Mouse (Mus musculus) MEL (cell line): ENCODE results near the gene Hsd17b3.

Source experiments
- CTCF ChIP-seq, 3 experiments: IDR thresholded peaks in 2 of 3; conservative IDR thresholded peaks in 1 of 3; 2 replicates each; pipeline ENCODE4 v1.5.1; 2011 to 2012; ENCODE audit warnings: low read length in 3 of 3, low read depth in 2 of 3, mild to moderate bottlenecking in 2 of 3, improper control_type of control experiment in 1 of 3, inconsistent platforms in 1 of 3, mixed read lengths in 1 of 3, moderate library complexity in 1 of 3; ENCODE audit not compliant: control insufficient read depth in 1 of 3, insufficient read depth in 1 of 3, poor library complexity in 1 of 3, severe bottlenecking in 1 of 3
- E2F4 ChIP-seq: IDR thresholded peaks from 2 replicates; pipeline ENCODE4 v1.6.1; 2011; ENCODE audit warnings: low read depth, low read length, improper control_type of control experiment, borderline replicate concordance
- ELF1 ChIP-seq: IDR thresholded peaks from 2 replicates; pipeline ENCODE4 v1.6.1; 2014; ENCODE audit warnings: low read depth, mild to moderate bottlenecking, inconsistent platforms, low read length, improper control_type of control experiment, moderate library complexity
- EP300 ChIP-seq, 2 experiments: IDR thresholded peaks; 2 replicates each; pipeline ENCODE4 v1.6.1; 2011; ENCODE audit warnings: improper control_type of control experiment in 2 of 2, low read length in 2 of 2, low read depth in 1 of 2, mild to moderate bottlenecking in 1 of 2
- MYC ChIP-seq: IDR thresholded peaks from 2 replicates; pipeline ENCODE4 v1.6.1; 2011; ENCODE audit warnings: low read depth, mild to moderate bottlenecking, low read length, improper control_type of control experiment, moderate library complexity
- NELFE ChIP-seq: IDR thresholded peaks from 2 replicates; pipeline ENCODE4 v1.6.1; 2011; ENCODE audit warnings: low read depth, low read length, improper control_type of control experiment
- NRF1 ChIP-seq: IDR thresholded peaks from 2 replicates; pipeline ENCODE4 v1.6.1; 2014; ENCODE audit warnings: low read depth, mild to moderate bottlenecking, inconsistent platforms, low read length, improper control_type of control experiment, moderate library complexity; ENCODE audit not compliant: poor library complexity, insufficient read depth, severe bottlenecking
- RAD21 ChIP-seq: IDR thresholded peaks from 2 replicates; pipeline ENCODE4 v1.6.1; 2011; ENCODE audit warnings: mild to moderate bottlenecking, low read depth, low read length, improper control_type of control experiment
- USF1 ChIP-seq: IDR thresholded peaks from 2 replicates; pipeline ENCODE4 v1.6.1; 2014; ENCODE audit warnings: low read depth, mild to moderate bottlenecking, inconsistent platforms, low read length, improper control_type of control experiment, moderate library complexity
- ZC3H11A ChIP-seq: IDR thresholded peaks from 2 replicates; pipeline ENCODE4 v1.6.1; 2012; ENCODE audit warnings: low read depth, mild to moderate bottlenecking, inconsistent platforms, low read length, improper control_type of control experiment

DNA sequence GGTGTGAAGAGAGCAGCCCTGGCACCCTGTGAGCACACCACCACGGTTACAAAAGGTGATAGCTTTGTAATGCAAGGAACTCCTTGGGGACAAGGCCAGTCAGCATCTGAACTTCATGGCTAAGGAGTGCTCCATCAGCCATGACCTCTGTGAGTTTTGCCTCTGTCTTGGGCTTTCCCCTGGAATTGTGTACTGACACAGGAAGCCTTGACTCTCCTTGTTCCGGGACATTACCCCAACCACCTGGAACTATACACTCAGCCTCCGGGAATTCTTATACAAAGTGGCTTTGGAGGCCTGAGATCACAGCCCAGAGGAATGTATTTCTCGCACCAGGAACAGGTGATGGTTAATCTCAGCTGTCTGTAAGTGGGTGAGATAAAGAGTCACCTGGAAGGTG is 64.2 kb downstream of the Hsd17b3 start:
- TF ChIP-seq CTCF (IDR thresholded peaks at IDR 0.05 in 2 of 3, conservative IDR thresholded peaks at IDR 0.05 in 1 of 3; ENCODE audit: control insufficient read depth in 1 of 3, insufficient read depth in 1 of 3, low read depth in 2 of 3, low read length in 3 of 3, poor library complexity in 1 of 3, severe bottlenecking in 1 of 3) (no peak), EP300 (IDR thresholded peaks at IDR 0.05; ENCODE audit: low read depth in 1 of 2, low read length in 2 of 2) (no peak), MYC (no peak), ELF1 (no peak), NELFE (no peak), RAD21 (no peak), E2F4 (no peak), NRF1 (no peak), ZC3H11A (no peak), USF1 (no peak)
